Mouse (Mus musculus): Measurements from ENCODE around the gene Cacng7. TPM values are rescaled to one million over a fixed set of nuclear protein-coding genes. Genes with fewer than 3 reads are reported as not detected.
A peak's percentile ranks its signal among the peaks of the same experiment; 100 is the strongest.

Cacng7 gene
- 1.2 and 1.5 TPM in 2 replicates for polyA plus RNA-seq (2014; fragmentation: Nextera tagmentation; extraction: Ambion mirVana)

DNA sequence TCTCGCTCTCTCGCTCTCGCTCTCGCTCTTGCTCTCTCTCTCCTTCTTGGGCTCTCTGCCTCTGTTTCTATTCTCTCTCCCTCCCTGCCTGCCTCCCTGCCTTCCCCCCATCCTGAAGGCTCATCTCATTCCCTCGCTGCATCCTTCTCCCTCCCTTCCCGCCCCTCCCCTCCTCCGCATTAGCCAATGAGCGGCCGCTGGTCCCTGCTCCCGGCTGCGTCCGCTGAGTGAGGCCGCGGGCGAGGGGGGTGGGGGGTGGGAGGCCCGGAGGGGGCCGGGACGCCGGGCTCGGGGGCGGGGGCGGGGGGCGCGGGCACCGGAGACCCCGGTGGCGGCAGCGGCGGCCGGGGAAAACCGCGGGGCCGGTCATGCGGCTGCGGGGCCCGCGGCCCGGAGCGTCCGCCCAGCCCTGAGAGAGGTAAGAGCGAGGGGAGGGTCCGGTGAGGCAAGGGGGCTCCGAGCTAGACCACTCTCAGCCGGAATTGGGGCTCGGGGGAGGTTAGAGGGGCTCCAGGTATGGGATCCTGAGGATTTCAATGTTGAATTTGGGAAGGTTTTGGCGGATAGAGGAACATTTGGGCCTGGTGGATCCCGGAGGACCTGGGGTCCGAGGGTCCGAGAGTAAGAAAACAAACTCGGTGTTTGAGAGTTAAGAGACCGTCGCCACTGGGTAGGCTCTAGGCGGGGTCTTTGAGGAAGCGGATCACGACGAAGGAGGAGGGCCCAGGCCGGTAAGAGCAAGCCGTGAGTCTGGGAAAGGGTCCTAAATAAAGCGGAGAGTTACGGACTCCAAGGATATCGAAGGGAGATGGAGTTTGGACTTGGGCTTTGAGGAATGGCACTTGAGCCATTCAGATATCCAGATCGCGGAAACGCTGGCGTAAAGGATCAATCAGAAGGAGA lies at the start of gene Cacng7:
Gene Cacng7 (plus strand): TSS at position 337 of the 903 bp plus-strand sequence.
- WGBS: 1% methylated on average over 62 of the region's 65 CpGs
- Histone ChIP-seq H3K27ac (ENCODE audit: low read depth) (peak within 1 kb of the TSS; percentile 70; the same call in 1 of the 2 replicates), H3K9me3 (ENCODE audit: low read depth, low read length) (no peaks in the 10 kb centered on the region), H3K9ac (peak within 1 kb of the TSS; percentile 68), H3K36me3 (ENCODE audit: insufficient read depth) (no peaks in the 10 kb centered on the region), H3K4me1 (ENCODE audit: insufficient read depth) (no peaks in the 10 kb centered on the region), H3K27me3 (ENCODE audit: insufficient read depth, low read length) (no peaks in the 10 kb centered on the region), H3K4me3 (ENCODE audit: low read depth, low read length) (peak within 1 kb of the TSS; percentile 55), H3K4me2 (peak within 1 kb of the TSS; percentile 65)
- peak; percentile 72 for DNase-seq
- no peak for TF ChIP-seq CTCF (IDR thresholded peaks at IDR 0.05; ENCODE audit: low read depth)
- peak; percentile 71 for ATAC-seq (ENCODE audit: insufficient read depth)

GRCm38 (mm10) chr7:3283081-3283875 lies 49.5 kb upstream of the Cacng7 start:
- no peak for TF ChIP-seq CTCF (IDR thresholded peaks at IDR 0.05; ENCODE audit: low read depth)
- Histone ChIP-seq H3K27me3 (ENCODE audit: insufficient read depth, low read length) (no peaks in the 10 kb centered on the region), H3K4me1 (ENCODE audit: insufficient read depth) (peaks cover 3% of the 10 kb centered on the region; the same call in 1 of the 2 replicates), H3K4me3 (ENCODE audit: low read depth, low read length) (no peak overlapping the region), H3K36me3 (ENCODE audit: insufficient read depth) (no peaks in the 10 kb centered on the region), H3K9ac (no peak overlapping the region), H3K27ac (ENCODE audit: low read depth) (no peak overlapping the region), H3K9me3 (ENCODE audit: low read depth, low read length) (no peaks in the 10 kb centered on the region), H3K4me2 (no peak overlapping the region)
- no peak for ATAC-seq (ENCODE audit: insufficient read depth)
- DNase-seq: no peak
- 80% methylated on average over 11 of the region's 11 CpGs for WGBS

DNA sequence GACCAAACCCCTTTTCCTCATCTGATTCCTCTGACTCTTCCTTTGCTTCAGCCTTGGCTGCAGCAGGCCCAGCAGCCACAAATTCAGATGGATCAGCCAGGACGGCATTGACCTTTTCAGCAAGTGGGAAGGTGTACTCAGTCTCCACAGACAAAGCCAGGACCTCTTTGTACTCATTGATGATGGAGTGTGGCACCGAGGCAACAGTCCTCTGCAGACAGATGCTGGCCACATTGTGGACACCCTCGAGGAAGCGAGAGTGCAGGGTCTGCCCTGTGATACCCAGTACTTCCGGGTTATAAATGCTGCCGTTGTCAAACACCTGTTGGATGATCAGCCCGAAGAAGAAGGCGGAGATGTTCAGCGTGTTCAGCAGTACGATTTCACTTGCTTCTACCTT lies 48.2 kb upstream of the Cacng7 start:
- Histone ChIP-seq H3K4me2 (no peak overlapping the region), H3K4me1 (ENCODE audit: insufficient read depth) (peaks cover 3% of the 10 kb centered on the region; the same call in 1 of the 2 replicates), H3K4me3 (ENCODE audit: low read depth, low read length) (no peak overlapping the region), H3K9ac (no peak overlapping the region), H3K36me3 (ENCODE audit: insufficient read depth) (no peaks in the 10 kb centered on the region), H3K9me3 (ENCODE audit: low read depth, low read length) (no peaks in the 10 kb centered on the region), H3K27me3 (ENCODE audit: insufficient read depth, low read length) (no peaks in the 10 kb centered on the region), H3K27ac (ENCODE audit: low read depth) (no peak overlapping the region)
- TF ChIP-seq CTCF (IDR thresholded peaks at IDR 0.05; ENCODE audit: low read depth): no peak
- no peak for ATAC-seq (ENCODE audit: insufficient read depth)
- 81% methylated on average over 10 of the region's 10 CpGs for WGBS
- no peak for DNase-seq

GRCm38 (mm10) chr7:3286036-3286435 lies 46.7 kb upstream of the Cacng7 start:
- H3K4me2 ChIP-seq: no peak overlapping the region
- H3K4me1 ChIP-seq (ENCODE audit: insufficient read depth): peaks cover 3% of the 10 kb centered on the region; the same call in 1 of the 2 replicates
- H3K4me3 ChIP-seq (ENCODE audit: low read depth, low read length): no peak overlapping the region
- no peak for ATAC-seq (ENCODE audit: insufficient read depth)
- no peak for TF ChIP-seq CTCF (IDR thresholded peaks at IDR 0.05; ENCODE audit: low read depth)
- H3K9ac ChIP-seq: no peak overlapping the region
- H3K9me3 ChIP-seq (ENCODE audit: low read depth, low read length): no peaks in the 10 kb centered on the region
- no peaks in the 10 kb centered on the region for H3K27me3 ChIP-seq (ENCODE audit: insufficient read depth, low read length)
- 90% methylated on average over 5 of the region's 5 CpGs for WGBS
- no peaks in the 10 kb centered on the region for H3K36me3 ChIP-seq (ENCODE audit: insufficient read depth)
- H3K27ac ChIP-seq (ENCODE audit: low read depth): no peak overlapping the region
- DNase-seq: no peak

DNA sequence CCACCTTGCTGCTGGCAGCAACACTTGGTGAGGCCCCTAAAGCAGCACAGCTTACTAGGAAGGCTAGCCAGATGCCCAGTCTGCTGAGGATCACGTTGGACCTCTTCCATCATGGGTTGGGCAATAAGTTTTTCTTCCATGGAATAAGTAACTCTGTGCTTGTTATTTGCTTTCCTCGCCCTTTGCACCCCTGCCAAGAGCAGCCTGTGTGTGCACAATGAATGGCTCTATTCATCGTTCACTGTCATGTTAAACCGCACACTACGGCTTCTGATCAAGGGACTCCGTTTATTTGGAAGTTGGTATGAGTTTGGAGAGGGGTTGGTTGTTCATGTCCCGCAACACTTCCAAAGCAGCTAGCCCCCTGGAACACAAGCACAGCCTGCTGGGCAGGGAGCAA lies 45.6 kb upstream of the Cacng7 start:
- Histone ChIP-seq H3K36me3 (ENCODE audit: insufficient read depth) (no peaks in the 10 kb centered on the region), H3K4me1 (ENCODE audit: insufficient read depth) (peaks cover 7% of the 10 kb centered on the region; the same call in 1 of the 2 replicates), H3K9me3 (ENCODE audit: low read depth, low read length) (no peaks in the 10 kb centered on the region), H3K27me3 (ENCODE audit: insufficient read depth, low read length) (no peaks in the 10 kb centered on the region), H3K4me3 (ENCODE audit: low read depth, low read length) (no peak overlapping the region), H3K9ac (no peak overlapping the region), H3K4me2 (no peak overlapping the region), H3K27ac (ENCODE audit: low read depth) (no peak overlapping the region)
- ATAC-seq (ENCODE audit: insufficient read depth) (no peak), DNase-seq (peak; percentile 55)
- 44% methylated on average over 7 of the region's 7 CpGs for WGBS
- no peak for TF ChIP-seq CTCF (IDR thresholded peaks at IDR 0.05; ENCODE audit: low read depth)

DNA sequence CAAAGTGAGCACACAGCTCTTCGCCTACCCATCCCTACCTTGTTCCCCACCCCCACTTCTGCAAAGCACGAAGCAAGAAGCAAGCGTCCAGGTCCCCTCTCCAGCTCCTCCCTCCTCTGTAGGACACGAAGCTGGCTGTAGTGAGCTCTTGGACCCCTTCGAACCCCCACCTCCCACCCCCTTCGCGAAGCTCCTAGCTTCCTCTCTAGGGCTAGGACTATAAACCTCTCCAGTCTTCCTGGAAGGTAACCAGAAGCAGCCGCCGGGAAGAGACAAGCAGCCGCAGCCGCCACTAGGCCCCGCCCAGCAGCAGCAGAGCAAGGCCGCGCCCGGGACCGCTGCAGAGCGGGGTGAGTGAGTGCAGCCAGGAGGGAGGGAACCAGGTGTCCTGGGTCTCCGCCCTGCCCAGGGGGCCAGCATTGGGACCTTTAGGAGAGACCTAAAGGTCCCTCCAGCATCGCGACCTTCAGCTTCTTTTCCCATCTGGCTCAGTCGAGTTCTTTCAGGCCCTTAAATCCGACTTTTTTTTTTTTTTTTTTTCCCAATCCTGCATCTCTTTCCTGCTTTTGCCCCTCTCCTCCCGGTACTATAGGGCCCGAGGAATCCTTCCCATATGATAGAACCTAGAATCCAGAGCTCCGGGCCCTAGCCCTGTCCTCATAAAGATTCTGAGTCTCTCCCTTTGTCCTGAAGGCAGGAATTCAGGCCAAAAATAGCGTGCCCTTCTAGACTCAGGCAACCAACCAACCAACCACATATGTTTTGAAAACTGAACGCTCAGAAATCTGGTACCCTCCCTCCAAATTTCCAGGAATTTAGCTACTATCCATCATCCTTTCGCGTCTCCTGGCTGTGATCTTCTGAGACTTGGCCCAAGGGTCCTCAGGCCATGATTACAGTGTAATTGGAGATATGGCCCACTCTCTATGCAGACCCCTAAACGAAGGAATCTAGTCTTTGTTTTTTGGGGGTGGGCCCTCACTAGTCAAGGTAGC lies 43.5 kb upstream of the Cacng7 start, which contains the start of the genes Myadm and Prkcg:
Gene Myadm (plus strand): TSS at position 105 of the 995 bp plus-strand sequence.
Gene Prkcg (plus strand): TSS at position 204 of the 995 bp plus-strand sequence.
- peaks cover 7% of the 10 kb centered on the region; the same call in 1 of the 2 replicates for H3K36me3 ChIP-seq (ENCODE audit: insufficient read depth)
- peak; percentile 11 for ATAC-seq (ENCODE audit: insufficient read depth)
- H3K9ac ChIP-seq: peak within 1 kb of the TSS; percentile 48
- TF ChIP-seq CTCF (IDR thresholded peaks at IDR 0.05; ENCODE audit: low read depth): no peak
- H3K27me3 ChIP-seq (ENCODE audit: insufficient read depth, low read length): no peaks in the 10 kb centered on the region
- peak; percentile 87 for DNase-seq
- peak within 1 kb of the TSS; percentile 94 for H3K27ac ChIP-seq (ENCODE audit: low read depth)
- 2% methylated on average over 30 of the region's 30 CpGs for WGBS
- H3K4me3 ChIP-seq (ENCODE audit: low read depth, low read length): peak within 1 kb of the TSS; percentile 52
- H3K4me2 ChIP-seq: peak within 1 kb of the TSS; percentile 76
- H3K4me1 ChIP-seq (ENCODE audit: insufficient read depth): peaks cover 7% of the 10 kb centered on the region; the same call in 1 of the 2 replicates
- H3K9me3 ChIP-seq (ENCODE audit: low read depth, low read length): no peaks in the 10 kb centered on the region
